Mouse (Mus musculus) central nervous system, embryonic 11.5 days (tissue): ENCODE data around the gene Adarb2. TPM values are rescaled to one million over a fixed set of nuclear protein-coding genes. Genes with fewer than 3 reads are reported as not detected.

Experiments used
- polyA plus RNA-seq: library from polyadenylated mRNA; depleted of rRNA; stranded (reverse); fragments of >200 nt; gene quantifications from 2 replicates; pipeline ENCODE4 v1.2.3, GENCODE M21; 2012; rRNA removed

Adarb2 gene
- polyA plus RNA-seq, result 3.0 and 3.4 TPM in 2 replicates

GRCm38 (mm10) chr13:8202681-8203476 lies at the start of gene Adarb2:
Gene Adarb2, plus strand, starts transcription at chr13:8202866.

